Mouse (Mus musculus): Measurements from ENCODE around the gene Pmm2.

Gene Pmm2

GRCm38 (mm10) chr16:8679780-8680179, 42.3 kb downstream of the Pmm2 start:
- DNase-seq (ENCODE audit: low read depth, low spot score) = no peak

- no peak for DNase-seq (ENCODE audit: low read depth, low spot score)
Observed at GRCm38 (mm10) chr16:8680470-8680869, 43.0 kb downstream of the Pmm2 start, which contains the start of gene Gm5767. Gm5767 (plus strand) TSS chr16:8680770.

GRCm38 (mm10) chr16:8685087-8685486, 47.6 kb downstream of the Pmm2 start:
- no peak for DNase-seq (ENCODE audit: low read depth, low spot score)

- DNase-seq (ENCODE audit: low read depth, low spot score) = no peak
Observed at GRCm38 (mm10) chr16:8686121-8686870, 48.8 kb downstream of the Pmm2 start.

- DNase-seq (ENCODE audit: low read depth, low spot score) = no peak
Observed at GRCm38 (mm10) chr16:8686871-8687535, 49.5 kb downstream of the Pmm2 start.

GRCm38 (mm10) chr16:8687559-8688112, 50.2 kb downstream of the Pmm2 start:
- DNase-seq (ENCODE audit: low read depth, low spot score) = no peak

- no peak for DNase-seq (ENCODE audit: low read depth, low spot score)
Observed at GRCm38 (mm10) chr16:8689979-8690656, 52.6 kb downstream of the Pmm2 start.

GRCm38 (mm10) chr16:8691206-8691605, 53.7 kb downstream of the Pmm2 start:
- DNase-seq (ENCODE audit: low read depth, low spot score) = no peak

- no peak for DNase-seq (ENCODE audit: low read depth, low spot score)
Observed at GRCm38 (mm10) chr16:8699556-8699955, 62.1 kb downstream of the Pmm2 start.

- no peak for DNase-seq (ENCODE audit: low read depth, low spot score)
Observed at GRCm38 (mm10) chr16:8700586-8700985, 63.1 kb downstream of the Pmm2 start.

GRCm38 (mm10) chr16:8711998-8712397, 74.5 kb downstream of the Pmm2 start:
- no peak for DNase-seq (ENCODE audit: low read depth, low spot score)

All from brain, embryonic 18.5 days (tissue).